Mouse (Mus musculus): ENCODE results near the gene Tshz3. TPM values are rescaled to one million over a fixed set of nuclear protein-coding genes. Genes with fewer than 3 reads are reported as not detected.
A peak's percentile ranks its signal among the peaks of the same experiment; 100 is the strongest.

The Tshz3 gene
- total RNA-seq, 2 experiments from 2014 or later: 0.07 to 0.33 TPM

- ATAC-seq (ENCODE audit: poor library complexity, severe bottlenecking): peak; percentile 61
Measured at GRCm38 (mm10) chr7:36696406-36697117, 1.4 kb upstream of the Tshz3 start.

- 0 out of 2 replicates have a peak, but pooled peaks have one; percentile 14 for ATAC-seq (ENCODE audit: poor library complexity, severe bottlenecking)
Measured at GRCm38 (mm10) chr7:36697118-36697855, 631 bp upstream of the Tshz3 start.

- ATAC-seq (ENCODE audit: poor library complexity, severe bottlenecking): no peak
Measured at GRCm38 (mm10) chr7:36698589-36698946, 650 bp downstream of the Tshz3 start.

- no peak for ATAC-seq (ENCODE audit: poor library complexity, severe bottlenecking)
Measured at GRCm38 (mm10) chr7:36699001-36699987, 1.4 kb downstream of the Tshz3 start.

- ATAC-seq (ENCODE audit: poor library complexity, severe bottlenecking): peak; percentile 57; the same call in 1 of the 2 replicates
Measured at GRCm38 (mm10) chr7:36706636-36707035, 8.7 kb downstream of the Tshz3 start.

- no peak for ATAC-seq (ENCODE audit: poor library complexity, severe bottlenecking)
Measured at GRCm38 (mm10) chr7:36707266-36707665, 9.3 kb downstream of the Tshz3 start.

GRCm38 (mm10) chr7:36707681-36708350 is 9.9 kb downstream of the Tshz3 start:
- ATAC-seq (ENCODE audit: poor library complexity, severe bottlenecking): no peak

GRCm38 (mm10) chr7:36708823-36709222 is 10.9 kb downstream of the Tshz3 start:
- no peak for ATAC-seq (ENCODE audit: poor library complexity, severe bottlenecking)

- ATAC-seq (ENCODE audit: poor library complexity, severe bottlenecking): no peak
Measured at GRCm38 (mm10) chr7:36709239-36709638, 11.3 kb downstream of the Tshz3 start.

GRCm38 (mm10) chr7:36709974-36710373 is 12.1 kb downstream of the Tshz3 start:
- ATAC-seq (ENCODE audit: poor library complexity, severe bottlenecking): no peak

GRCm38 (mm10) chr7:36710387-36710786 is 12.5 kb downstream of the Tshz3 start:
- ATAC-seq (ENCODE audit: poor library complexity, severe bottlenecking): no peak

GRCm38 (mm10) chr7:36711766-36712165 is 13.8 kb downstream of the Tshz3 start:
- ATAC-seq (ENCODE audit: poor library complexity, severe bottlenecking): no peak

GRCm38 (mm10) chr7:36714323-36714722 is 16.4 kb downstream of the Tshz3 start:
- ATAC-seq (ENCODE audit: poor library complexity, severe bottlenecking): no peak

- no peak for ATAC-seq (ENCODE audit: poor library complexity, severe bottlenecking)
Measured at GRCm38 (mm10) chr7:36717192-36717591, 19.3 kb downstream of the Tshz3 start.

GRCm38 (mm10) chr7:36720830-36721229 is 22.9 kb downstream of the Tshz3 start:
- ATAC-seq (ENCODE audit: poor library complexity, severe bottlenecking): no peak

GRCm38 (mm10) chr7:36736303-36737050 is 38.6 kb downstream of the Tshz3 start:
- ATAC-seq (ENCODE audit: poor library complexity, severe bottlenecking): no peak

- ATAC-seq (ENCODE audit: poor library complexity, severe bottlenecking): no peak
Measured at GRCm38 (mm10) chr7:36751480-36751879, 53.6 kb downstream of the Tshz3 start.

GRCm38 (mm10) chr7:36767501-36768092 is 69.7 kb downstream of the Tshz3 start:
- no peak for ATAC-seq (ENCODE audit: poor library complexity, severe bottlenecking)

GRCm38 (mm10) chr7:36773086-36773485 is 75.2 kb downstream of the Tshz3 start:
- ATAC-seq (ENCODE audit: poor library complexity, severe bottlenecking): no peak

Data from megakaryocyte, adult 5-6 weeks (primary cell).